Mouse (Mus musculus) megakaryocyte, adult 5-6 weeks (primary cell): ENCODE measurements around the gene Ap4s1. TPM values are rescaled to one million over a fixed set of nuclear protein-coding genes. Genes with fewer than 3 reads are reported as not detected.
"Not testable (repeated sequence)": the region's sequence is repeated elsewhere in the genome, so short reads cannot be mapped to it uniquely, and the experiment has no call there.

Source experiments
- ATAC-seq: 2 replicates; pipeline ENCODE4 v1.8.0; 2016; ENCODE audit warnings: mild to moderate bottlenecking, inconsistent platforms; ENCODE audit not compliant: poor library complexity, severe bottlenecking
- total RNA-seq, 2 experiments: library from RNA; stranded (forward) in 1 of 2; stranded (reverse) in 1 of 2; fragments of 153-499, 151-499 nt in 1 of 2; fragments of 221-1000, 200-1000 nt in 1 of 2; gene quantifications; 2 replicates each; pipeline versions ENCODE4 v1.2.3 to v1.2.4; 2015 to 2017

The Ap4s1 gene
- total RNA-seq (2015) = 40.4 and 41.6 TPM in 2 replicates
- total RNA-seq (2017) = 27.2 and 33.9 TPM in 2 replicates

DNA sequence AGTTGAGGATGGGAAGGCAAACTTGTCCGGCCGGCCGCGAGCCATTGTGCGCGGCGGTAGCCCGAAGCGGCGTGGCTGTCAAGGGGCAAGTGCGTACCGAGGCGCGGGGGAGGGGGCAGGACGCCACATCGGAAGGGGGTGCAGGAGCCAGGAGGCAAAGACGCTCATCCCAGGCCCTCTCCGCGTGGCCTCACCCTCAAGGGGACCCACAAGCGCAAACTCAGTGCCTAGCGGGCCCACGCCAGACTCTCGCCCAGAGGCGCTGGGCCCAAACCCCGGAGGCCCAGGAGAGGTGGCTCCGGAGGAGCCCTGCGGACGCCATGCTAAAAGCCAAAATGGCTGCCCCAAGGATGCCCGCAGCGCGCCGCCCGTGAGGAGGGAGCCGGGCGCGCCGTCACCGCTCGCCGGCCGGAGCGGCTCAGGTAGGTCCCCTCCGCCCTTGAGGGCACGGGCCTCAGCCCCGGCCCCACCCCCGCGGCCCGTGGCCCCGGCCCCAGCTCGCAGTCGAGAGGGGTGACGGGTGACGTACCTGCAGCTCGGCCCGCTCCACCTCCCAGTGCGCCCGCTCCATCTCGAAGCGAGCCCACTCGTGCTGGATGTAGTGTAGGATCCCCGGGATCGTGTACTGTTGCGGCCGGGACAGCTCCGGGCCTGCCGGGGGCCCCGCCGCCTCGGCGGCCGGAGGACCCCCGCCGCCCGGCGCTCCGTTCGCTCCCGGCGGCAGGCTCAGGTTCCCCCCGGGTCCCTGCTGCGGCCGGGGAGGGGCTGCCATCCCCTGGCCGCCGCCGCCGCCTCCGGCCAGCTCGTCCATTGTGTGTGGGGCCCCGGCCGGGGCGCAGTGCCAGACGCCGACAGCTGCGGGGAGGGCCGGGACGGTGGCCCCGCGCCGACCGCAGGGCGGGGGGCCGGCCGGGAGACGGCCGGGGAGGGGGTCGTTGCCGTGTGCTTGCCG, at the start of gene Ap4s1:
Gene Ap4s1 (plus strand): TSS at position 141 of the 952 bp plus-strand sequence.
- peak; percentile 56 for ATAC-seq

- no peak for ATAC-seq
Observed at GRCm38 (mm10) chr12:51641871-51642270, 49.0 kb upstream of the Ap4s1 start.

- not testable (repeated sequence) for ATAC-seq
Observed at GRCm38 (mm10) chr12:51649401-51649800, 41.4 kb upstream of the Ap4s1 start.

DNA sequence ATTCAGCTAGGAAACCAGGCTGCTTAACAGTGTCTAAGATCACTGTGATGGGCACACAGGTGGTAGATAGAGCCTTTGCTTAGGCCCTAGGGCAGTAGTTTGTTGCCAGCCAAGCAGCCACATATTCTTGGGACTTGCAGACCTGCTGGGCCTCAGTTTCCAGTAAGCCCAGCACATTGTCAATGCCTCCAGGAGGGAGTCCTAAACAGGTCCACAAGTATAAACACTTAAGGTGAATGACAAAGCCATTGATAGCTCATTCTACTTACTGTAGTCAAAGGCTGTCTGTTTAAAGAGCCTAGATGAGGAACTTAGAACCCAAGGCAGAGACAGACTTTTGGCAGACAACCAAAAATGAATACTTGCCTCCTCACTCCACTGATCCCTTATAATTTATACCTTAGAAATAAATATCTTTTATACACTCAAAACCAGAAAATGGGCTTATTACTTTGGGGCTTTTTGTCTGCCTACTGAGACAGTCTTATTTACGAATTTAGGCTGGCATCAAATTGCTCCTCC, 34.8 kb upstream of the Ap4s1 start:
- ATAC-seq = no peak

DNA sequence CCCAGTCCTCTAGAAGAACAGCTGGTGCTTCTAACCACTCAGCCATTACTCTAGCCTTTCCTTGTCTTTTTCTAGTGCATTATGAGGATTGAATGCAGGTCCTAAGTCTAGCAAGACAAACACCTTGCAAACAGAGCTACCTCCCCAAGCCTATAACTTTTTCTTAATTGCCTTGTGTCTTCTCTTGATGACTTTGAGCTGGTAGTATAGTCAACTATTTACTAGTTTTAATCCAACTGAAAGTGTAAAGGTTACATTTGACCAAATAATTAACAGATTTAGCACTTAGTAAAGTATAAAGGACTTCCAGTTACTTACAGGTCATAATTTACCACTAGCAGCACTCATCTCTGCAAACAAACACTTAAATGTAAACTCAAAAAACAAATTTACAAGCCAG, 27.8 kb upstream of the Ap4s1 start:
- no peak for ATAC-seq

DNA sequence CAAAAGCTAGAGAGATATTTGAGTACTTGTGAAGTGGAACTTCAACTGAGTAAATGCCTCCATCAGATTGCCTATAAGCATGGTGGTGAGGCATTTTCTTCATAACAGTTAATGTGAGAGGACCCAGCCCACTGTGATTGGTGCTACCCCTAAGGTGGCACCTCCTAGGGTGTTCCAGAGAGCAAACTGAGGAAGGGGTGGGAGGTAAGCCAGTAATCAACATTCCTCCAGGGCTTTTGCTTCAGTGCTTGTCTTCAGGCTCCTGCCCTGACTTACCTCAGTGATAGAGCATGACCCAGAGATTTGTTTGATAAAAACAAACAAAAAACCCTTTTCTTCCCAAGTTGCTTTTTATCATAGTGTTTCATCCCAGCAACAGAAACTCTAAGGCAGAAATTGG, 26.9 kb upstream of the Ap4s1 start:
- ATAC-seq = no peak

DNA sequence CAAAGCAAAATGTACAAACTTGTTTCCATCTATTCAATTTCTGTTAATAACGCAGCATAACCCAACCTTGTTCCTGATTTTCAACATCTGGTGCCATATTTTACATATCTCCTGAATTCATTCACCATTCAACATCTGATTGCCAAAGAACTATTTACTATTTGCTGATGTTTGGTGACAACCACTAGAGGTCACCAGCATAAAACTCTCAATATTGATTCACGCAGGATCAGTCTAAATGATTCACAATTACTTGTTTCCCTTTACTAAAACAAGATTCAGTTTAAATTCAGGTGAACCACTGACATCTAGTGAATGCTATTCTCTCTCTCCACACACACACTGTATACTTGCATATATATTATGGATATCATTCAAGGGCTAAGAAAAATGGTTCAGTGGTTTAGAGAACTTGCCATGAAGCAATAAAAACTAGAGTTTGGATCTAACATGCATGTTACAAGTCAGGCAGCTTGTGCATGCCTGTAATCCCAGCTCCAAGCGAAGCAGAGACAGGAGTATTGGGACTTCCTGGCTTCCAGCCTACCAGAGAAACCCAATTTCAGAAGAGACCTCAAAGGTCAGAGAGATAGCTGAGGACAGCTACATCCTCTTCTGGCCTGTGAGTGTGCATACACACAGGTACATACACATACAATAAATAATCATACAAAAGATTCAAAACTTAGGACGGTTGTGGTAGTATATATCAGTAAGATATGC, 24.0 kb upstream of the Ap4s1 start:
- ATAC-seq = peak; percentile 59

DNA sequence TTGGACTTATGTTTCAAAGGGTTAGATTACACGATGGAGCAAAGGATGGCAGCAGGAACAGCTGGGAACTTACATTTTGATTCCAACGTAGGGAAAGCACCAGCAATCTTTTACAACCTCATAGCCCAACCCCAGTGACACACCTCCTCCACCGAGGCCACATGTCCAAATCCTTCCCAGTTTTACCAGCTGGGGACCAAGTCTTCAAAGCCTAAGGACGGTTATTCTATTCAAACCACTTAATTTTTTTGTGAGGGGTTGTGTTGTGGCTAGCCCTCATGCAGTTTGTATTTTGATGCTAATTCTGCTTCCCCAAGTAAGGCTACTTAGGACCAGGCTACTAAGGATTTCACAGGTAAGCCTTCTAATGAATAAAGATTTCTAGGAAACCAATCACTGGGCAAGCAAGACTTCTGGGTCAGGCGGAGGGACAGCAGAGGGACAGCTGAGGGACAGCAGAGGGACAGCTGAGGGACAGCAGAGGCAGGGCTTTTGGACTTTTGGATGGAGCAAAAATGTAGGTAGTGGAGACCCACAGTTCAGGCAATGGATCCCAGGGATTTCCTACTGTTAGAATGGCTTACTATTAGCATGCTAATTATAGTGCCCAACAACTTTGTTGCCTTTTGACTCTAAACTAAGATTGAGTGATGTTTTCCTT, 19.5 kb upstream of the Ap4s1 start:
- no peak for ATAC-seq

GRCm38 (mm10) chr12:51673270-51673669, 17.6 kb upstream of the Ap4s1 start:
- ATAC-seq = no peak

DNA sequence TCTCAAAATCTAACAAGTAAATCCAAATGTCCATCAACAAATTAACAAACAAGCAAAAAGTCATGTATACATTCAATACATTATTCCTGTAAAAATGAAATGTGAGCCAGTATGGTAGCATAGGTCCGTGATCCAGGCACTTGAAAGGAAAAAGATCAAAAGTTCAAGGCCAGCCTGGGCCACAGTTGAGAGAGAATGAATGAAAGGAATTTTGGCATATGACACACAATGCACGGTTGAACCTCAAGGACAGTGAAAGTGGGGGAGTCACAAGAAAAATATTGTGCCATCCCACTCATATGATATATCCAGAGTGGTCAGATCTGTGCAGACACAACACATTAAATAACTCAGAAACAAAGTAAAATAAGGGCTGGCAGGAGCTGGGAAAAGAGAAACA, 14.4 kb upstream of the Ap4s1 start:
- no peak for ATAC-seq

DNA sequence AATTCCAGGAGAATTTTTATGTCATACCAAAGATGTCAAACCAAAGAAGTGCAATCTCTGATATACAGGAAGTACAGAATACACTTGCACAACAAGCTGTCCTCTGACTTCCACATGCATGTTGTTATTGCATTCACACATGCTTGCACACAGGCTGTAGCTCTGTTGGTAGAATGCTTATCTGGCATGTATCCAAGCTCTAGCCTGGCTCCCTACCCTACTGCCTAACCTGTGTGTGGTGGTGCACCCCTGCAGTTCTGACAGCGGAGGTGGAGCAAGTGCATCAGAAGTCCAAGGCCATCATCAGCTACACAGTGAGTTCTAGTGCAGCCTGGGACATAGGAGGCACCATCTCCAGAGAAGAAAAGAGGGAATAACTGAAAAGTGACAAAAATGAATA, 12.0 kb upstream of the Ap4s1 start:
- peak; percentile 94 for ATAC-seq

DNA sequence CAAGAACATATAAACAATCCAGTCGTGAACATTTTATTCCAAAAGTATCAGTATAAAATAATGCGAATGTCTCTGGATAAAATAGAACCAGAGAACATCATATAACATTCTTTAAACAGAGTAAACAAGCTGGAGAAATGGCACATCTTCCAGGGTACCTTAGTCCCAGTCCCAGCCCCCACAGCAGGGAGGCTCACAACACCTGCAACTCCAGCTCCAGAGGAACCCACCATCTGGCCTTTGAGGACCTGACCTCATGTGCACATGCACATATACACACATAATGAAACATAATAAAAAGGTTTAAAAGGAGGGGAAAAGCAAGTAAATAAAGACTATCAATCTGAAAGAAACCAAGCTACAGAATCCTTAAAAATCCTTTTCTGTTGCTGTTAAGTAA, 2.3 kb upstream of the Ap4s1 start:
- ATAC-seq = no peak

GRCm38 (mm10) chr12:51691845-51692632, 1.2 kb downstream of the Ap4s1 start, which contains the start of gene Strn3:
TSS of gene Strn3 (minus strand) at chr12:51691897.
- peak; percentile 87 for ATAC-seq

DNA sequence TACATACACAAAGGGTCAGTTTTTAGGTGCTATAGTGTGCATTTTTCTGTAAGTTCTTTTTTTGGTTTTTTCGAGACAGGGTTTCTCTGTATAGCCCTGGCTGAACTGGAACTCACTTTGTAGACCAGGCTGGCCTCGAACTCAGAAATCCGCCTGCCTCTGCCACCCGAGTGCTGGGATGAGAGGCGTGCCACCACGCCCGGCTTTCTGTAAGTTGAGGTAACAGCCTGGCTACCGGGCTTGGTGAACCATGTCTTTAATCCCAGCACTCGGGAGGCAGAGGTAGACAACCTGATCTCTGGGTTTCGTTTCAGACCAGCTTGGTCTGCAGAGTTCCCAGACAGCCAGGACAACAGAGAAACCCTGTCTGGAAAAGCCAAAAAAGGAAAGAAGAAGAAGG, 2.0 kb downstream of the Ap4s1 start:
- ATAC-seq = not testable (repeated sequence)

- ATAC-seq = no peak
Observed at GRCm38 (mm10) chr12:51693419-51693818, 2.6 kb downstream of the Ap4s1 start.

GRCm38 (mm10) chr12:51694096-51694495, 3.3 kb downstream of the Ap4s1 start:
- ATAC-seq = no peak

GRCm38 (mm10) chr12:51694966-51695365, 4.1 kb downstream of the Ap4s1 start:
- no peak for ATAC-seq

- no peak for ATAC-seq
Observed at GRCm38 (mm10) chr12:51696157-51696556, 5.3 kb downstream of the Ap4s1 start.

DNA sequence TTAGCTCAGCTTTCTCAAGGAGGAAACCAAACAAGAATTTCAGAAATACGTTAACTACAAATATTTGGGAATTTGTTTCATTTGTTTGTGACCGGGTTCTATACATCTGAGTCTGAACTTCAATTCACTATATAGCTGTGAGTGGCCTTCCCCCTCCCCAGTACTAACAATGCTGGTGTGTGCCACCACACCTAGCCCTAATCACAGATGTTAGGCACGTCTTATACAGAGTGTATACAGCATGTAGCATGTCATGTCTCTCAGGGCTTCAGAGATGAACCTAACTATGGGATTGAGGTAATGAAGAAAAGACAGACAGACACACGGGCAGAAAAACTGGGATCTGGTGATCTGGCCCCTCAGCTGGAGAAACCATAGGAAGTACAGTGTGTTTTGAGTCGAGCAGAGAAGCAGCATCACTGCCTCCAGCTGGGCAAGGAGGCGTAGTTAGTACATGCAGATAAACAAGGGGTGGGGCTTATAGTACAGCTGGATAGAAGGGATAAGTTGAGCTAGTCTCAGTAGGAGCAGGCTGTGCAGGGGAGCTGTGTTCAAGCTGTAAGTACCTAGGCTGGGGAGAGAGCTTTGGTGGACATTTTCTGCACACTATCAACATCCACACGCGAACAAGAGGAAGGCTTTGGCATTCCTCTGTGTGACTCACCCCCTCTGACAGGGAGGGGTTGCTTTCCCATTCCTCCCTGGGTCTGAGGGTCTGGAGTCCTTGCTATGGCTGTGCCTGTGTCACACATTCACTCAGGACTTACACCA, 9.0 kb downstream of the Ap4s1 start:
- ATAC-seq = peak; percentile 34
